Mouse (Mus musculus): ENCODE measurements around the gene Sumf2. TPM values are rescaled to one million over a fixed set of nuclear protein-coding genes. Genes with fewer than 3 reads are reported as not detected.

Sumf2 gene
- total RNA-seq, 2 experiments from 2014 or later = 26.7 to 39.8 TPM

DNA sequence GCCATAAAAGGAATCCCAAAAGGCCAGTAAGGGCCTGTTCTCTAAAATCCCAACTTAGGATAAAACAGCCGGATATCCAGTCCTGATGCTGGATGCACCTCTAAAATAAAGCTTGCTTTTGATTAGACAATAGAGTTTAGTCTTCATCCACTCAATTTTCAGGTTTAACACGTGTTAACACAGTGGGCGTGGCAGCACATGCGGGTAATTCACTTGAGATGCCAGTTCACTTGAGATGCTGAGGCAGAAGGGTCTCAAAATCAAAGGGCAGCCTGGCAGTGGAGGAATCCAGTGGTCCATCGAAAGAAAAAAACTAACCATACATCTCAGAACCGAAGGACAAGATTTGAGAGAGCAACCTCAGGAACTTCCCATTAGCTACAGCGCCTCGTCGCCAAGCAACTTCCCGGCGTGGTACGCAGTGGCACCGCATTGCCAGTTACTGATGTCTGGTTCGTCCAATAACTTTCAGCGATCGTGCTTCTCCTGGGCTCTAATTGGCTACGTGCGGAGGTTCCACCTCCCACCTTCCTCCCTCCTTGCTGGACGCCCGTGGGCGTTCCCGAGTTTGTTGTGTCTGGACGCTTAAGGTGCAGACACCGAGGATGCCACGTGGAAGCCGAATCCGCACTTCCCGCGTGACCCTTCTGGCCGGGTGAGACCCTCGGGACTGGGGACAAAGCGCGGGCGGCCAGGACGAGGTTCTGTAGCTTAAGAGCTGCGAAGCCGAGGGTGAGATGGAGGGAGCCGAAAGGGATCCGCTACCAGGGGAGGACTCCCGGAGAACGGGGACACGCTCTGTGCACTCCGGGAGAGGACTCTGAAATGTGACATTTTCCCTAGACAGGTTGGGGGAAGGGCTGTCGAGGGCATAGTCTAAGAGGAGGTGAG, 48.7 kb downstream of the Sumf2 start, which contains the start of gene Zbed5:
Gene Zbed5, plus strand, starts transcription at position 526 of the 891 bp plus-strand sequence.
- peak; percentile 100 for ATAC-seq (replicated peaks; ENCODE audit: low FRiP score, low TSS enrichment, poor library complexity, severe bottlenecking)

DNA sequence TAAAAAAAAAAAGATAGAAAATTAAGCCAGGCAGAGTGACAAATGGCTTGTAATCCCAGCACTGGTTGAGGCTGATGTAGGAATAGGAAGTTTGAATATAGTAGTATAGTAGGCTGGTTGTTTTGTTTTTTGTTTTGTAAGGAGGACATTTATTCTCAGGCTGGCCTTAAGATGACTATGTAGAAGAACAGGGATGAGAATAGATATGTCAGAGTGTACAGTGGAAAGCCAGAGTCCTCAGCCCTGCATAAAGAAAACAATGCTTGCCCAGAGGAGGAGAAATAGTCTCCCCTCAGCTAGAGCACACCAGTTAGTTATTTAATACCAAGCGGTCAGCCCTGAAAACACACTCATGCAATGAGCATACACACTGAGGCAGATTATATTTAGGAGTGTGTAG, 51.7 kb downstream of the Sumf2 start, which contains the start of gene Phkg1:
Gene Phkg1, minus strand, starts transcription at position 101 of the 400 bp plus-strand sequence.
- no peak for ATAC-seq (replicated peaks; ENCODE audit: low FRiP score, low TSS enrichment, poor library complexity, severe bottlenecking)

DNA sequence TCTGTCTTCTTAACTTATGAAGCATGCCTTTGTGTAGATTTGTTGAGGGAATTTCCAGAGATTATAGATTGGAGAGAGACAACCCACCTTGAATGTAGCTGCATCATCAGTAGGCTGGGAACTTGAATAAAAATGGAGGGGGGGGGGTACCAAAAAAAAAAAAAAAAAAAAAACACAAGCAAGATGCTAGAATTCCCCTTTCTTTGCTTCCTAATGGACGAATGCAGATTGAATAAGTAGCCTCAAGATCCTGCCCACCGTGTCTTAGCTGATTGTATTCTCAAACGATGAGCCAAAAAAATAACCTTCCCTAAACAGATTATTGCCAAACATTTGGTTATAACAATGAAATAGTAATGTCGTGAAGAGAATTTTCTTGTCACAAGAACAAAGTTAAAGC, 61.0 kb downstream of the Sumf2 start:
- ATAC-seq (replicated peaks; ENCODE audit: low FRiP score, low TSS enrichment, poor library complexity, severe bottlenecking) = no peak

DNA sequence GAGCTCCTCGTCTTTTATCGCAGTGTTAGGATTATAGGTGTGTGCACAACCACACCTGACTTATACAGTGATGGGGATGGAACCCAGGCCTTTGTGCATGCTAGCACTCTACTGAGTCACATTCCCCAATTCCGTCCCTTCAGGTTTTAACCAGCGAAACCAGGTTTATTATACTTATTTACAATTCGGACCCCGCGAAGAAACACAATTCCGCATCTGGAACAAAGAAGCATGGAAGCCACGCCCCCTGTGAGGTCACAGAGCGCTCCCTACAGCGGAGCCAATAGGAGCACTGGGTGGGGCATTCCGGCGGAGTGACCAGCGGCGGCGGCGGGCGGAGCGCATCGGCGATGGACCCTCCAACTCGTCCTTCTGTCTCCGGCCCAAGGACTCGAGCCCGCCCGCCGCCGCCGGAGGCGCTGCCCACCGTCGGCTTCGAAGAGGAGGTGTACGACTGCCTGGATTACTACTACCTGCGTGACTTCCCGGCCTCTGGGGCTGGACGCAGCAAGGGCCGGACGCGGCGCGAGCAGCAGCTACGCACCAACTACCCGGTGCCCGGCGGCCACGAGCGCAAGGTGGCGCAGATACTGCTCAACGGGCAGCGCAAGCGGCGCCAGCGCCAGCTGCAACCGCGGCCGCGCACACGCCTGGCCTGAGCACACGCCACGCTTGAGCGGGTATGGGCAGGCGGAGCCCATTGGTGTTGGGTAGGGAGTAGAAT, 61.6 kb downstream of the Sumf2 start, which contains the start of gene Nupr1l:
Gene Nupr1l, plus strand, starts transcription at position 299 of the 724 bp plus-strand sequence.
- ATAC-seq (replicated peaks; ENCODE audit: low FRiP score, low TSS enrichment, poor library complexity, severe bottlenecking) = peak; percentile 97

DNA sequence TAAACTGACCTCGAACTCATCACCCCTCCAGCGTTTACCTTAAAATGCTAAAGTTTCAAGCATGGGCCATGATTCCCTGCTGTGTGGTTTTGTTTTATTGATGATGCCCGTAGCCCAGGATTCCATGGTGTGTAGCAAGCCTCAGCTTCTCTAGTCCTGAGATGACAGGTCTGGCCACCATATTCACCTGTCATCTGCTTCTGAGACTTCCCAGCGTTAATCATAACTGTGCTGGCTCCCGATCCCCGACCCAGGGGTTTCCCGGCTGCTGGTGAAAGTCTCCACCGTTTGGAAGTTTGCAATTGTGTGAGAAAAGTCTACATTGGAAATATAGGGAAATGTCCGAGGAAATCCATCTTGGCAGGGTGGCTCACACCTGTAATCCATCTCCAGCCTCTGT, 62.4 kb downstream of the Sumf2 start:
- ATAC-seq (replicated peaks; ENCODE audit: low FRiP score, low TSS enrichment, poor library complexity, severe bottlenecking) = no peak

DNA sequence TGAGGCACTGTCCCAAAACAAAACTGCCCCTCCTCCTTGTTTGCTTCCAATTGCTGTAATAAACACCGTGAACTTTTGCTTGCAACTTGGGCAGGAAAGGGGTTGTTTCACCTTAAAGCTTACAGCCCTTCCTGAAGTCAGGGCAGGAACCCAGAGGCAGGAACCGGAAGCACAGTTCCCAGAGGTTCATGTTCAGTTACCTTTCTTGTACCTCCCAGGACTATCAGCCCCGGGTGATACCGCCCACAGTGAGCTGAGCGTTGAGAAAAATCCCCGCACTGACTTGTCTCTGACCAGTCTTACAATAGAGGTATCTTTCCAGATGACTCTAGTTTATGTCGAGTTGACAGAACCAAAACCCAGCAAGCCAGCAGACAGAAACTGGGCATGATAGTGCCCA, 62.8 kb downstream of the Sumf2 start:
- 0 out of 2 replicates have a peak, but pooled peaks have one; percentile 9 for ATAC-seq (replicated peaks; ENCODE audit: low FRiP score, low TSS enrichment, poor library complexity, severe bottlenecking)

Other genes starting within 250 kb of the Sumf2 start
- gene Zfp11, start 176.9 kb upstream of the Sumf2 start, total RNA-seq (2014; fragmentation: Nextera tagmentation) = 4.5 and 6.2 TPM in 2 replicates
- 2.6 and 5.2 TPM in 2 replicates for gene Zfp11, start 176.9 kb upstream of the Sumf2 start, total RNA-seq (2017)
- not detected in 2 replicates for gene Sept14, start 138.5 kb upstream of the Sumf2 start, total RNA-seq (2014; fragmentation: Nextera tagmentation)
- gene Sept14, start 138.5 kb upstream of the Sumf2 start, total RNA-seq (2017) = not detected in 2 replicates
- 125 and 167 TPM in 2 replicates for gene Mrps17, start 131.5 kb upstream of the Sumf2 start, total RNA-seq (2014; fragmentation: Nextera tagmentation)
- gene Mrps17, start 131.5 kb upstream of the Sumf2 start, total RNA-seq (2017) = 82.0 and 92.6 TPM in 2 replicates
- gene Nipsnap2, start 121.9 kb upstream of the Sumf2 start, total RNA-seq (2014; fragmentation: Nextera tagmentation) = 32.1 and 32.8 TPM in 2 replicates
- 23.8 and 41.1 TPM in 2 replicates for gene Nipsnap2, start 121.9 kb upstream of the Sumf2 start, total RNA-seq (2017)
- gene Psph, start 59.5 kb upstream of the Sumf2 start, total RNA-seq (2014; fragmentation: Nextera tagmentation) = 17.2 and 22.8 TPM in 2 replicates
- 20.6 and 21.1 TPM in 2 replicates for gene Psph, start 59.5 kb upstream of the Sumf2 start, total RNA-seq (2017)
- gene Chchd2, start 40.5 kb downstream of the Sumf2 start, total RNA-seq (2014; fragmentation: Nextera tagmentation) = 465 and 490 TPM in 2 replicates
- 208 and 245 TPM in 2 replicates for gene Chchd2, start 40.5 kb downstream of the Sumf2 start, total RNA-seq (2017)
- 0.98 and 2.6 TPM in 2 replicates for gene Zbed5, start 48.7 kb downstream of the Sumf2 start, total RNA-seq (2014; fragmentation: Nextera tagmentation)
- gene Zbed5, start 48.7 kb downstream of the Sumf2 start, total RNA-seq (2017) = 2.1 and 4.7 TPM in 2 replicates
- gene Phkg1, start 51.6 kb downstream of the Sumf2 start, total RNA-seq (2014; fragmentation: Nextera tagmentation) = 0.33 and 0.45 TPM in 2 replicates
- 1.4 TPM in 2 replicates for gene Phkg1, start 51.6 kb downstream of the Sumf2 start, total RNA-seq (2017)
- gene Nupr1l, start 61.6 kb downstream of the Sumf2 start, total RNA-seq (2014; fragmentation: Nextera tagmentation) = 2.7 and 15.3 TPM in 2 replicates
- 0.75 and 1.1 TPM in 2 replicates for gene Nupr1l, start 61.6 kb downstream of the Sumf2 start, total RNA-seq (2017)
- 60.1 and 75.7 TPM in 2 replicates for gene Vkorc1l1, start 95.0 kb downstream of the Sumf2 start, total RNA-seq (2014; fragmentation: Nextera tagmentation)
- gene Vkorc1l1, start 95.0 kb downstream of the Sumf2 start, total RNA-seq (2017) = 61.7 and 81.5 TPM in 2 replicates
- gene Gusb, start 156.1 kb downstream of the Sumf2 start, total RNA-seq (2014; fragmentation: Nextera tagmentation) = 62.0 and 80.6 TPM in 2 replicates
- gene Gusb, start 156.1 kb downstream of the Sumf2 start, total RNA-seq (2017) = 36.1 and 42.0 TPM in 2 replicates
- 13.7 and 19.9 TPM in 2 replicates for gene Asl, start 182.3 kb downstream of the Sumf2 start, total RNA-seq (2014; fragmentation: Nextera tagmentation)
- gene Asl, start 182.3 kb downstream of the Sumf2 start, total RNA-seq (2017) = 14.0 and 18.3 TPM in 2 replicates
- gene Crcp, start 182.3 kb downstream of the Sumf2 start, total RNA-seq (2014; fragmentation: Nextera tagmentation) = 33.3 and 58.9 TPM in 2 replicates
- gene Crcp, start 182.3 kb downstream of the Sumf2 start, total RNA-seq (2017) = 43.5 and 120 TPM in 2 replicates
- gene Tpst1, start 226.3 kb downstream of the Sumf2 start, total RNA-seq (2014; fragmentation: Nextera tagmentation) = 12.1 and 17.6 TPM in 2 replicates
- gene Tpst1, start 226.3 kb downstream of the Sumf2 start, total RNA-seq (2017) = 4.8 and 7.9 TPM in 2 replicates

Data from megakaryocyte-erythroid progenitor cell, adult 5-6 weeks (primary cell).